Mouse (Mus musculus): ENCODE measurements at regions not wholly inside any gene's neighbourhood (a gene's known extent, or its start where the extent isn't known, plus 50 kb on each side); places are given as distances from the start of the nearest gene placed in this dataset.

DNA sequence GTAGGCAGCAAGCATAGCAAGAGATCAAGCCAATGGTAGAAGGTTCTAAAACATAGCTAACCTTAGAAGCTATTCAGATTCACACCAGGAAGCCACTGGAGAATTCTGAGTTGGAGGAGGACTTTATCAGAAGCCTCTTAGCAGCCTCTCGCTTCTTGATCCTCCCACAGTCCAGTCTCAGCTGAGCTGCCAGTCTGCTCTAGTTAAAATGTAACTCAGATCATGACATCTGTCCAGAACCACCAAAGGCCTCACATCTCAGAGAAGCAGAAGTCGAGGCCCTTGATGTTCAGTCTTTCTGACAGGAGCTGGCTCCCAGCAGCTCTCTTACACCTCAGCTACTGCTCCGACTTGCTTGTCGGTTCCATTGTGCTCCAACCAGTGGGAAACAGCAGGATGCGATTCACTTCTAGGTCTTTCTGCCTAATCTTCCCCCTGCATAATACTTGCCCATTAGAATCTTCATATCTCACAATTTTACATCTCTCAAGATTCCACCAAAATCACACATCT, 311.4 kb downstream of the Nedd1 start:
- Histone ChIP-seq H3K4me3 (ENCODE audit: insufficient read depth, poor library complexity, severe bottlenecking) (no peak overlapping the region), H3ac (ENCODE audit: control insufficient read depth, insufficient read length, low read depth) (no peak overlapping the region), H3K36me3 (ENCODE audit: control insufficient read depth, insufficient read depth) (no peaks in the 10 kb centered on the region), H3K79me3 (ENCODE audit: low read depth) (no peaks in the 10 kb centered on the region), H3K27me3 (ENCODE audit: control insufficient read depth, insufficient read depth, insufficient read length) (no peaks in the 10 kb centered on the region), H3K79me2 (ENCODE audit: control insufficient read depth, insufficient read depth) (no peaks in the 10 kb centered on the region)
- no peak for TF ChIP-seq MAX (IDR thresholded peaks at IDR 0.05)
- TF ChIP-seq FOSL1 (IDR thresholded peaks at IDR 0.05; ENCODE audit: insufficient read depth, low read length, poor library complexity, severe bottlenecking), result no peak
- no peak for TF ChIP-seq CEBPB (IDR thresholded peaks at IDR 0.05; ENCODE audit: low read depth)

- TF ChIP-seq MAX (IDR thresholded peaks at IDR 0.05) (no peak), USF1 (IDR thresholded peaks at IDR 0.05; ENCODE audit: low read depth) (no peak), CEBPB (IDR thresholded peaks at IDR 0.05; ENCODE audit: low read depth) (no peak), MYOD1 (IDR thresholded peaks at IDR 0.05; ENCODE audit: control insufficient read depth, insufficient read length, low read depth) (no peak), CTCF (IDR thresholded peaks at IDR 0.05; ENCODE audit: control insufficient read depth, insufficient read depth, insufficient read length) (no peak), MYOG (IDR thresholded peaks at IDR 0.05; ENCODE audit: control insufficient read depth, extremely low read depth, insufficient read length) (no peak), FOSL1 (IDR thresholded peaks at IDR 0.05; ENCODE audit: insufficient read depth, low read length, poor library complexity, severe bottlenecking) (no peak)
- H3K27me3 ChIP-seq (ENCODE audit: control insufficient read depth, insufficient read depth, insufficient read length), result no peaks in the 10 kb centered on the region
Measured at GRCm38 (mm10) chr10:92404697-92405293, 317.4 kb downstream of the Nedd1 start.

GRCm38 (mm10) chr10:92400587-92401090, 321.6 kb downstream of the Nedd1 start:
- TF ChIP-seq MYOG (IDR thresholded peaks at IDR 0.05; ENCODE audit: control insufficient read depth, extremely low read depth, insufficient read length), result no peak
- no peak for TF ChIP-seq MAX (IDR thresholded peaks at IDR 0.05)
- TF ChIP-seq MYOD1 (IDR thresholded peaks at IDR 0.05; ENCODE audit: control insufficient read depth, insufficient read length, low read depth), result no peak
- TF ChIP-seq FOSL1 (IDR thresholded peaks at IDR 0.05; ENCODE audit: insufficient read depth, low read length, poor library complexity, severe bottlenecking), result no peak
- no peak for TF ChIP-seq USF1 (IDR thresholded peaks at IDR 0.05; ENCODE audit: low read depth)
- no peak for TF ChIP-seq CTCF (IDR thresholded peaks at IDR 0.05; ENCODE audit: control insufficient read depth, insufficient read depth, insufficient read length)
- TF ChIP-seq CEBPB (IDR thresholded peaks at IDR 0.05; ENCODE audit: low read depth), result no peak
- H3K4me3 ChIP-seq (ENCODE audit: insufficient read depth, poor library complexity, severe bottlenecking), result no peak overlapping the region
- H3ac ChIP-seq (ENCODE audit: control insufficient read depth, insufficient read length, low read depth), result no peak overlapping the region
- no peaks in the 10 kb centered on the region for H3K79me3 ChIP-seq (ENCODE audit: low read depth)
- H3K36me3 ChIP-seq (ENCODE audit: control insufficient read depth, insufficient read depth), result no peaks in the 10 kb centered on the region
- no peaks in the 10 kb centered on the region for H3K79me2 ChIP-seq (ENCODE audit: control insufficient read depth, insufficient read depth)
- no peaks in the 10 kb centered on the region for H3K27me3 ChIP-seq (ENCODE audit: control insufficient read depth, insufficient read depth, insufficient read length)

More at GRCm38 (mm10) chr10:92404697-92405293, 317.4 kb downstream of the Nedd1 start:
- Histone ChIP-seq H3K79me2 (ENCODE audit: control insufficient read depth, insufficient read depth) (no peaks in the 10 kb centered on the region), H3ac (ENCODE audit: control insufficient read depth, insufficient read length, low read depth) (no peak overlapping the region), H3K36me3 (ENCODE audit: control insufficient read depth, insufficient read depth) (no peaks in the 10 kb centered on the region), H3K4me3 (ENCODE audit: insufficient read depth, poor library complexity, severe bottlenecking) (no peak overlapping the region), H3K79me3 (ENCODE audit: low read depth) (no peaks in the 10 kb centered on the region)

- TF ChIP-seq MYOG (IDR thresholded peaks at IDR 0.05; ENCODE audit: control insufficient read depth, extremely low read depth, insufficient read length), result no peak
- Histone ChIP-seq H3K36me3 (ENCODE audit: control insufficient read depth, insufficient read depth) (no peaks in the 10 kb centered on the region), H3K27me3 (ENCODE audit: control insufficient read depth, insufficient read depth, insufficient read length) (no peaks in the 10 kb centered on the region), H3K79me3 (ENCODE audit: low read depth) (no peaks in the 10 kb centered on the region), H3K4me3 (ENCODE audit: insufficient read depth, poor library complexity, severe bottlenecking) (no peak overlapping the region), H3K79me2 (ENCODE audit: control insufficient read depth, insufficient read depth) (no peaks in the 10 kb centered on the region), H3ac (ENCODE audit: control insufficient read depth, insufficient read length, low read depth) (no peak overlapping the region)
Measured at GRCm38 (mm10) chr10:92389176-92389732, 333.0 kb downstream of the Nedd1 start.

GRCm38 (mm10) chr10:92367126-92367525, 355.1 kb downstream of the Nedd1 start:
- Histone ChIP-seq H3K27me3 (ENCODE audit: control insufficient read depth, insufficient read depth, insufficient read length) (no peaks in the 10 kb centered on the region), H3ac (ENCODE audit: control insufficient read depth, insufficient read length, low read depth) (no peak overlapping the region), H3K36me3 (ENCODE audit: control insufficient read depth, insufficient read depth) (no peaks in the 10 kb centered on the region), H3K79me2 (ENCODE audit: control insufficient read depth, insufficient read depth) (no peaks in the 10 kb centered on the region), H3K79me3 (ENCODE audit: low read depth) (no peaks in the 10 kb centered on the region), H3K4me3 (ENCODE audit: insufficient read depth, poor library complexity, severe bottlenecking) (no peak overlapping the region)
- no peak for TF ChIP-seq MYOD1 (IDR thresholded peaks at IDR 0.05; ENCODE audit: control insufficient read depth, insufficient read length, low read depth)
- TF ChIP-seq CTCF (IDR thresholded peaks at IDR 0.05; ENCODE audit: control insufficient read depth, insufficient read depth, insufficient read length), result no peak
- TF ChIP-seq MYOG (IDR thresholded peaks at IDR 0.05; ENCODE audit: control insufficient read depth, extremely low read depth, insufficient read length), result no peak
- TF ChIP-seq CEBPB (IDR thresholded peaks at IDR 0.05; ENCODE audit: low read depth), result no peak
- TF ChIP-seq USF1 (IDR thresholded peaks at IDR 0.05; ENCODE audit: low read depth), result no peak

GRCm38 (mm10) chr10:92356738-92357137, 365.5 kb downstream of the Nedd1 start:
- TF ChIP-seq CTCF (IDR thresholded peaks at IDR 0.05; ENCODE audit: control insufficient read depth, insufficient read depth, insufficient read length) (no peak), CEBPB (IDR thresholded peaks at IDR 0.05; ENCODE audit: low read depth) (no peak), MAX (IDR thresholded peaks at IDR 0.05) (no peak), MYOD1 (IDR thresholded peaks at IDR 0.05; ENCODE audit: control insufficient read depth, insufficient read length, low read depth) (no peak), MYOG (IDR thresholded peaks at IDR 0.05; ENCODE audit: control insufficient read depth, extremely low read depth, insufficient read length) (no peak), USF1 (IDR thresholded peaks at IDR 0.05; ENCODE audit: low read depth) (no peak), FOSL1 (IDR thresholded peaks at IDR 0.05; ENCODE audit: insufficient read depth, low read length, poor library complexity, severe bottlenecking) (no peak)
- Histone ChIP-seq H3K27me3 (ENCODE audit: control insufficient read depth, insufficient read depth, insufficient read length) (no peaks in the 10 kb centered on the region), H3K4me3 (ENCODE audit: insufficient read depth, poor library complexity, severe bottlenecking) (no peak overlapping the region), H3K79me2 (ENCODE audit: control insufficient read depth, insufficient read depth) (no peaks in the 10 kb centered on the region), H3K36me3 (ENCODE audit: control insufficient read depth, insufficient read depth) (no peaks in the 10 kb centered on the region), H3ac (ENCODE audit: control insufficient read depth, insufficient read length, low read depth) (no peak overlapping the region), H3K79me3 (ENCODE audit: low read depth) (no peaks in the 10 kb centered on the region)
